Mouse (Mus musculus): ENCODE results near the gene Smoc2. TPM values are rescaled to one million over a fixed set of nuclear protein-coding genes. Genes with fewer than 3 reads are reported as not detected.

The Smoc2 gene
- polyA plus RNA-seq, 1 experiment, result 94.8 TPM

GRCm38 (mm10) chr17:14342511-14342910 lies 63.2 kb downstream of the Smoc2 start:
- H3K27ac ChIP-seq (ENCODE audit: insufficient read depth, low read length), result no peak overlapping the region
- no peaks in the 10 kb centered on the region for H3K36me3 ChIP-seq (ENCODE audit: control insufficient read depth, insufficient read depth, low read length)
- WGBS, result 68% methylated on average over 8 of the region's 8 CpGs
- H3K27me3 ChIP-seq (ENCODE audit: control insufficient read depth, insufficient read depth, low read length), result no peaks in the 10 kb centered on the region
- H3K4me3 ChIP-seq (ENCODE audit: extremely low read depth, insufficient read depth, insufficient read length), result no peak overlapping the region
- TF ChIP-seq CTCF (IDR thresholded peaks at IDR 0.05; ENCODE audit: extremely low read depth, insufficient read depth, insufficient read length, insufficient replicate concordance) (no peak), POLR2A (IDR thresholded peaks at IDR 0.05; ENCODE audit: low read depth, low read length) (no peak)
- H3K4me1 ChIP-seq (ENCODE audit: control insufficient read depth, insufficient read depth, insufficient read length), result no peaks in the 10 kb centered on the region
- no peak for DNase-seq (ENCODE audit: low read depth in 1 of 2, low spot score in 2 of 2)

DNA sequence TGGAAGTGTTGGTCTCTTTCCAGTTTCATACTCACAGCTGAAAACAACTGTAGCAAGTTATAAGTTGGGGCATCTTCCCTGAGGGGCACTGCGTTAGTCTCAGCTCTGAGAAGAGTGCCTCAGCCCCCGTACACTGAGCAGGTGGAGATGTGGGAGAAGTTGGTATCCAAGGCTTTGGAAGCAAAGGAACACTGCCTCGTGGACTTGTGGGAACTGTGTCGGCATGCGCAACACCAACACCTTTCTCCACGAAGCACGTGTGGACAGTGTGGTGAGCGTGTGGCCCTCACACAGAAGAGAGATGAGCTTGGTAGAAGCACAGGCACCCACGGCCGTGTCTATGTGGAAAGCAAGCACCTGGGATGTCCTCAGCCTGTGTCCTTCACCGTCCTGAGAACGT lies 64.1 kb downstream of the Smoc2 start:
- H3K4me3 ChIP-seq (ENCODE audit: extremely low read depth, insufficient read depth, insufficient read length), result no peak overlapping the region
- no peaks in the 10 kb centered on the region for H3K27me3 ChIP-seq (ENCODE audit: control insufficient read depth, insufficient read depth, low read length)
- WGBS, result 86% methylated on average over 12 of the region's 12 CpGs
- H3K27ac ChIP-seq (ENCODE audit: insufficient read depth, low read length), result no peak overlapping the region
- no peaks in the 10 kb centered on the region for H3K36me3 ChIP-seq (ENCODE audit: control insufficient read depth, insufficient read depth, low read length)
- no peaks in the 10 kb centered on the region for H3K4me1 ChIP-seq (ENCODE audit: control insufficient read depth, insufficient read depth, insufficient read length)
- DNase-seq (ENCODE audit: low read depth in 1 of 2, low spot score in 2 of 2), result no peak
- TF ChIP-seq CTCF (IDR thresholded peaks at IDR 0.05; ENCODE audit: extremely low read depth, insufficient read depth, insufficient read length, insufficient replicate concordance) (no peak), POLR2A (IDR thresholded peaks at IDR 0.05; ENCODE audit: low read depth, low read length) (no peak)

DNA sequence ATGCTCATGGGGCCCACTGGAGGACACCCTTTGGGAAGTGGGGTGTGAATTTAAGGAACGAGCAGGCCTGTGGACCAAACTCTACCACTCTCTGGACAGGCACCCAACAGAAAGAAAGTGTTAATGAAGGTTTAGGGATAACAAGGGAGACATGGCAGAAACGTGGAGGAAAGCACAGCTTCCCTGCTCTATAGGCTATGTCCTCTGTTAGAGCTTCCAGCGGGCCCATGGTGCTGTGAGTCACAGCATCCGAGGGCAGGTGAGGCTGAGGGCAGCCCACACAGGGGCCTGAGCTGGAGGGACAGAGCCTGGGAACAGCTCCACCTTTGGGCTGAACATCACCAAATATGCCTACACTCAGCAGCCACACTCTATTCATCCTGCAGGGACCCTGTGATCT lies 66.2 kb downstream of the Smoc2 start:
- DNase-seq (ENCODE audit: low read depth in 1 of 2, low spot score in 2 of 2), result no peak
- Histone ChIP-seq H3K36me3 (ENCODE audit: control insufficient read depth, insufficient read depth, low read length) (no peaks in the 10 kb centered on the region), H3K27me3 (ENCODE audit: control insufficient read depth, insufficient read depth, low read length) (no peaks in the 10 kb centered on the region), H3K4me1 (ENCODE audit: control insufficient read depth, insufficient read depth, insufficient read length) (no peaks in the 10 kb centered on the region), H3K27ac (ENCODE audit: insufficient read depth, low read length) (no peak overlapping the region), H3K4me3 (ENCODE audit: extremely low read depth, insufficient read depth, insufficient read length) (no peak overlapping the region)
- TF ChIP-seq CTCF (IDR thresholded peaks at IDR 0.05; ENCODE audit: extremely low read depth, insufficient read depth, insufficient read length, insufficient replicate concordance), result no peak
- no peak for TF ChIP-seq POLR2A (IDR thresholded peaks at IDR 0.05; ENCODE audit: low read depth, low read length)
- WGBS, result 74% methylated on average over 4 of the region's 4 CpGs

GRCm38 (mm10) chr17:14346891-14347290 lies 67.6 kb downstream of the Smoc2 start:
- H3K4me3 ChIP-seq (ENCODE audit: extremely low read depth, insufficient read depth, insufficient read length), result no peak overlapping the region
- H3K4me1 ChIP-seq (ENCODE audit: control insufficient read depth, insufficient read depth, insufficient read length), result no peaks in the 10 kb centered on the region
- no peak overlapping the region for H3K27ac ChIP-seq (ENCODE audit: insufficient read depth, low read length)
- H3K36me3 ChIP-seq (ENCODE audit: control insufficient read depth, insufficient read depth, low read length), result no peaks in the 10 kb centered on the region
- whole genome bisulfite sequencing, result 79% methylated on average over 3 of the region's 3 CpGs
- H3K27me3 ChIP-seq (ENCODE audit: control insufficient read depth, insufficient read depth, low read length), result no peaks in the 10 kb centered on the region
- TF ChIP-seq CTCF (IDR thresholded peaks at IDR 0.05; ENCODE audit: extremely low read depth, insufficient read depth, insufficient read length, insufficient replicate concordance) (no peak), POLR2A (IDR thresholded peaks at IDR 0.05; ENCODE audit: low read depth, low read length) (no peak)
- no peak for DNase-seq (ENCODE audit: low read depth in 1 of 2, low spot score in 2 of 2)

DNA sequence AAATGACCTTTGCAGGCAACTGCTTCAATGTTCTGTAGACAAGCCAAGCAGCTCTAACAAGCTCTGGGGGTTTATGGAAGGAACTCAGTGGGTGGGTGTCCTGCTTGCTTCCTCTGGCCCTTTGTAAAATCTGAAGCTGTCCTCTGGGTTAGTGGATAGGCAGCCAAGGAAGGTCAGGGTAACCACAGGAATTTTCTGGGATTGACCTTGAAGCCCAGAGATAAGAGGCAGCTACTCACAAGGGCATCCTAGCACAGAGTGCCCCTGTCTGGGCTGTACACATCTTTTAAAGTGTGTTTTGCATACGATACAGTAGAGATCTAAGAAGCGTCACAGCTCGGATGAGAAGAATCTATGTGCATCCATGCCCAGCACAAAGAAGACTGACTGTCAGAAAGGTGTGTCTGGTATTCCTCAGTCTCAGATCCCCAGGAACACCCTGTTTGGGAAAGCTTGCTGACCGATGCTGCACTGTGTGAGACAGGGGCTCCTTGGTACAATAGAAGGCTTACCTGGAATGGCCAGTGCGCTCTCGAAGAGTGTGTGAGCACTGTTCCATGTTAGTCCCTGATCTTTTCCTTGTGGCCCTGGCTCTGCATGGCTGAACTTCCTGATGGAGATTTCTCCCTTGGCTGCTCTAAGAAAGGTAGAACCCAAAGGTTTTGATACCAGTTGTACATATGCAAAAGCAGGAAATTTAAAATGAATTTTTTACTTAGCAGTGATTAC lies 69.9 kb downstream of the Smoc2 start:
- H3K27ac ChIP-seq (ENCODE audit: insufficient read depth, low read length), result no peak overlapping the region
- TF ChIP-seq POLR2A (IDR thresholded peaks at IDR 0.05; ENCODE audit: low read depth, low read length) (no peak), CTCF (IDR thresholded peaks at IDR 0.05; ENCODE audit: extremely low read depth, insufficient read depth, insufficient read length, insufficient replicate concordance) (no peak)
- H3K4me1 ChIP-seq (ENCODE audit: control insufficient read depth, insufficient read depth, insufficient read length), result no peaks in the 10 kb centered on the region
- no peak for DNase-seq (ENCODE audit: low read depth in 1 of 2, low spot score in 2 of 2)
- WGBS, result 86% methylated on average over 6 of the region's 6 CpGs
- H3K36me3 ChIP-seq (ENCODE audit: control insufficient read depth, insufficient read depth, low read length), result no peaks in the 10 kb centered on the region
- no peaks in the 10 kb centered on the region for H3K27me3 ChIP-seq (ENCODE audit: control insufficient read depth, insufficient read depth, low read length)
- H3K4me3 ChIP-seq (ENCODE audit: extremely low read depth, insufficient read depth, insufficient read length), result no peak overlapping the region

GRCm38 (mm10) chr17:14353219-14354079 lies 74.1 kb downstream of the Smoc2 start:
- WGBS, result 77% methylated on average over 10 of the region's 10 CpGs
- H3K36me3 ChIP-seq (ENCODE audit: control insufficient read depth, insufficient read depth, low read length), result no peaks in the 10 kb centered on the region
- H3K4me1 ChIP-seq (ENCODE audit: control insufficient read depth, insufficient read depth, insufficient read length), result no peaks in the 10 kb centered on the region
- no peak overlapping the region for H3K4me3 ChIP-seq (ENCODE audit: extremely low read depth, insufficient read depth, insufficient read length)
- H3K27ac ChIP-seq (ENCODE audit: insufficient read depth, low read length), result no peak overlapping the region
- TF ChIP-seq POLR2A (IDR thresholded peaks at IDR 0.05; ENCODE audit: low read depth, low read length), result no peak
- DNase-seq (ENCODE audit: low read depth in 1 of 2, low spot score in 2 of 2), result no peak
- H3K27me3 ChIP-seq (ENCODE audit: control insufficient read depth, insufficient read depth, low read length), result no peaks in the 10 kb centered on the region

DNA sequence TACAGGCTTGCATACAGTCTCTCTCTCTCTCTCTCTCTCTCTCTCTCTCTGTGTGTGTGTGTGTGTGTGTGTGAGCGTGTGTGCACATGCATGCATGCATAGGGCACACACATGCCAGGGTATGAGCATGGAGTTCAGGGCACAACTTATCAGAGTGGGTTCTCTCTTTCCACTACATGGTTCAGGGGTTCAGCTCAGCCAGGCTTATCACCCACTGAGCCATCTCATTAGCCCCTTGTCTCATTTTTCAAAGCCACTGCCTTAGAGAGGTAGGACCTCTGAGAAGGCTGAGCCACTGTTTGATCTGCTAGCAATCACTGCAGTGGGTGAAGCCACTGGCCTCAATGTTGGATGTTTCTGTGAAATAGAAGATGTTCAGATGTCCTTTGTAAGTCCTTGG lies 82.2 kb downstream of the Smoc2 start:
- Histone ChIP-seq H3K4me3 (ENCODE audit: extremely low read depth, insufficient read depth, insufficient read length) (no peak overlapping the region), H3K4me1 (ENCODE audit: control insufficient read depth, insufficient read depth, insufficient read length) (no peaks in the 10 kb centered on the region), H3K27ac (ENCODE audit: insufficient read depth, low read length) (no peak overlapping the region), H3K36me3 (ENCODE audit: control insufficient read depth, insufficient read depth, low read length) (no peaks in the 10 kb centered on the region), H3K27me3 (ENCODE audit: control insufficient read depth, insufficient read depth, low read length) (no peaks in the 10 kb centered on the region)
- TF ChIP-seq POLR2A (IDR thresholded peaks at IDR 0.05; ENCODE audit: low read depth, low read length) (no peak), CTCF (IDR thresholded peaks at IDR 0.05; ENCODE audit: extremely low read depth, insufficient read depth, insufficient read length, insufficient replicate concordance) (no peak)
- WGBS, result 84% methylated on average over 1 of the region's 1 CpGs
- DNase-seq (ENCODE audit: low read depth in 1 of 2, low spot score in 2 of 2), result no peak

Data from spleen, adult 2 months (tissue).